Mouse (Mus musculus) lung, postnatal 0 days (tissue): ENCODE data around the gene D6Ertd527e. TPM values are rescaled to one million over a fixed set of nuclear protein-coding genes. Genes with fewer than 3 reads are reported as not detected.

Experiments used
- ATAC-seq: fragments of 200-750 bp; cut with Nextera tagmentation; 2 replicates; pipeline ENCODE4 v1.8.0; 2017; ENCODE audit warnings: moderate library complexity
- DNase-seq: peaks from one replicate; pipeline ENCODE4 v3.0.0-alpha.2; 2016; ENCODE audit warnings: low spot score
- H3K27ac ChIP-seq: fragments of 300-500 bp; sonication (generic); 2 replicates; pipeline ENCODE4 v1.5.1; 2014; ENCODE audit warnings: antibody characterized with exemption, mild to moderate bottlenecking, low read length, mixed read lengths
- H3K27me3 ChIP-seq: fragments of 300-500 bp; sonication (generic); replicated peaks from 2 replicates; pipeline ENCODE4 v1.6.1; 2014; ENCODE audit warnings: low read length, mixed read lengths; ENCODE audit not compliant: insufficient read depth
- H3K36me3 ChIP-seq: fragments of 300-500 bp; sonication (generic); 2 replicates; pipeline ENCODE4 v1.6.1; 2014; ENCODE audit warnings: low read length, mixed read lengths; ENCODE audit not compliant: insufficient read depth
- H3K4me1 ChIP-seq: fragments of 300-500 bp; sonication (generic); 2 replicates; pipeline ENCODE4 v1.6.1; 2014; ENCODE audit warnings: antibody characterized with exemption, low read depth, low read length, mixed read lengths; ENCODE audit not compliant: insufficient read depth
- H3K4me2 ChIP-seq: fragments of 300-500 bp; sonication (generic); replicated peaks from 2 replicates; pipeline ENCODE4 v1.6.1; 2014; ENCODE audit warnings: low read depth, mild to moderate bottlenecking, low read length, moderate library complexity, mixed read lengths
- H3K4me3 ChIP-seq: fragments of 300-500 bp; sonication (generic); 2 replicates; pipeline ENCODE4 v1.5.1; 2014; ENCODE audit warnings: low read depth, low read length
- H3K9ac ChIP-seq: fragments of 300-500 bp; sonication (generic); replicated peaks from 2 replicates; pipeline ENCODE4 v1.6.1; 2014; ENCODE audit warnings: low read depth, mild to moderate bottlenecking
- H3K9me3 ChIP-seq: fragments of 300-500 bp; sonication (generic); 2 replicates; pipeline ENCODE4 v1.6.1; 2016; ENCODE audit warnings: low read length, mixed read lengths
- CTCF ChIP-seq: IDR thresholded peaks from 2 replicates; pipeline ENCODE4 v1.5.1; 2016; ENCODE audit warnings: antibody characterized with exemption, mild to moderate bottlenecking
- EP300 ChIP-seq: IDR thresholded peaks from 2 replicates; pipeline ENCODE4 v1.6.1; 2016; ENCODE audit warnings: antibody characterized with exemption, mild to moderate bottlenecking, control low read depth
- WGBS: fragments of 180-500 bp; shearing (Covaris S2); extraction: QIAGEN DNeasy Blood & Tissue Kit; methylation state at CpG from one replicate; pipeline ENCODE4 v1.1.7; 2014; 5-methylcytosine and 5-hydroxymethylcytosine counted together
- polyA plus RNA-seq: library from polyadenylated mRNA; unstranded; fragments of >200 nt; fragmentation: Nextera tagmentation; extraction: Ambion mirVana; gene quantifications from 2 replicates; pipeline ENCODE4 v1.2.1, GENCODE M21; 2015

Gene D6Ertd527e
- polyA plus RNA-seq, 1 experiment from 2014 or later = 0.30 TPM

DNA sequence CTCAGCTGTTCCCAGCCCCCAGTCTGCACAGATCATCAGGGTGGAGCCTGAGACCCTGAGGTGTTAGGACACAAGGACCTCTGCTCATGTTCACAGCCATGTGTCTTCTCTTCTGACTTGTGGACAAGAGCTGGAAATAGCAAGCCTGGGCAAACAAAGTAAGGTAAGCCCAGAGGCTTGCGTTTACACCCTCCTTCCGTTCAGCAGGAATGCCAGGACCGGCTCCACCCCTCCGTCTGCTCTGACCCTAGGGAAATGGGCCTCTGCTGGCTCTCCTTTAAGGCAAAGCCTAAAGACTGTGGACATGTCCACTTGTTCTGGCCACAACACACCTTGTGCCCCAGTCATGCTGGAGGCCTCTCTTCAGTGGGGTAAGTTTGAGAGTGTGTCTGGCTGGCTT, 15.4 kb downstream of the D6Ertd527e start:
- Histone ChIP-seq H3K9ac (no peak overlapping the region), H3K4me2 (no peak overlapping the region), H3K4me1 (peaks cover 8% of the 10 kb centered on the region; the same call in 1 of the 2 replicates), H3K36me3 (no peaks in the 10 kb centered on the region), H3K4me3 (no peak overlapping the region), H3K27ac (peak overlapping the region; percentile 33; the same call in 1 of the 2 replicates), H3K27me3 (no peaks in the 10 kb centered on the region), H3K9me3 (no peaks in the 10 kb centered on the region)
- no peak for TF ChIP-seq EP300
- TF ChIP-seq CTCF = no peak
- 21% methylated on average over 4 of the region's 4 CpGs for WGBS
- peak; percentile 70 for ATAC-seq
- DNase-seq = peak; percentile 28

DNA sequence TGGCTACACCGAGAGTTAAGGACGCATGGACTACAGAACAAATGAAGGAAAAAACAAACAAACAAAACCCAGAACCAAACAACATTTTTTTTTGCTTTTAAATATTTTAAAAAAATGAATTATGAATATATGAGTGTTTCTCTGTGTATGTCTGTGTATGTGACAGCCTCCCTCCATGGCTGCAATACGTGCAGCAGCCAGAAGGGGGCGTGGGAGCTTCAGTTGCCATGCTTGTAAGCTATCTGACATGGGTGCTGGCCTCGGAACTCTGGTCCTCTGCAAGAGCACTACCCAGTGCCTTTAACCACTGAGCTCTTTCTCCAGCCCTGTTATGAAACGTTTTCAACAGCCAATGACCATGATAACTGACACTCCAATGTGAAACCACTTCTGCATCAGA, 16.1 kb downstream of the D6Ertd527e start:
- no peak overlapping the region for H3K4me2 ChIP-seq
- H3K4me1 ChIP-seq = peaks cover 8% of the 10 kb centered on the region; the same call in 1 of the 2 replicates
- H3K27ac ChIP-seq = no peak overlapping the region
- H3K36me3 ChIP-seq = no peaks in the 10 kb centered on the region
- TF ChIP-seq EP300 (no peak), CTCF (peak; percentile 50)
- WGBS = 84% methylated on average over 6 of the region's 6 CpGs
- no peaks in the 10 kb centered on the region for H3K9me3 ChIP-seq
- no peak overlapping the region for H3K9ac ChIP-seq
- DNase-seq = no peak
- ATAC-seq = no peak
- no peak overlapping the region for H3K4me3 ChIP-seq
- H3K27me3 ChIP-seq = no peaks in the 10 kb centered on the region

- TF ChIP-seq CTCF (no peak), EP300 (0 out of 2 replicates have a peak, but pooled peaks have one; percentile 22)
- Histone ChIP-seq H3K27ac (no peak overlapping the region), H3K9me3 (no peaks in the 10 kb centered on the region), H3K27me3 (no peaks in the 10 kb centered on the region), H3K4me2 (no peak overlapping the region), H3K36me3 (no peaks in the 10 kb centered on the region), H3K9ac (no peak overlapping the region), H3K4me3 (no peak overlapping the region), H3K4me1 (peaks cover 8% of the 10 kb centered on the region; the same call in 1 of the 2 replicates)
- peak; percentile 38 for ATAC-seq
- DNase-seq = peak; percentile 25
- 40% methylated on average over 7 of the region's 7 CpGs for WGBS
Observed at GRCm38 (mm10) chr6:87121961-87122360, 17.4 kb downstream of the D6Ertd527e start.

DNA sequence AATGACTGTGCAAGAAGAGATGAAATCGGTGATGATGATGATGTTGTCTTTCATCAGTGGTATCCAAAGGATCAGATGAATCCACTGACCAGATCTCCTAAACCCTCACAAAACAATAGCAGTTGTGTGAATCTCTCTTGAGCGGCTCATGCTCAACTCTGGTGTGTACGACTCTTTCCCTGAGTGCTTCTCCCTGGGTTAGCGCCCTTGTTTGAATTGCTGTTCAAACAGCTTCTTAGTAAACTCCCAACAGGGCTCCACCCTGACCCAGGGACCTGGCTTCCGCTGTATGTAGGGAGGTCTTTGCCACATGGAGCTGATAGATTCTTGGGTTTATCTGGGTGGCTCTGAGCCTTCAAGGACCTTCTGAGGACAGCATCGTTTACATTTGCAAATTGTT, 18.9 kb downstream of the D6Ertd527e start:
- WGBS = 61% methylated on average over 6 of the region's 6 CpGs
- Histone ChIP-seq H3K27me3 (no peaks in the 10 kb centered on the region), H3K9ac (no peak overlapping the region), H3K4me1 (peaks cover 8% of the 10 kb centered on the region; the same call in 1 of the 2 replicates), H3K27ac (no peak overlapping the region), H3K4me3 (no peak overlapping the region), H3K4me2 (no peak overlapping the region), H3K36me3 (no peaks in the 10 kb centered on the region), H3K9me3 (no peaks in the 10 kb centered on the region)
- DNase-seq (peak; percentile 38), ATAC-seq (no peak)
- TF ChIP-seq EP300 = no peak
- TF ChIP-seq CTCF = no peak

GRCm38 (mm10) chr6:87123973-87124372, 19.4 kb downstream of the D6Ertd527e start:
- peaks cover 8% of the 10 kb centered on the region; the same call in 1 of the 2 replicates for H3K4me1 ChIP-seq
- H3K9me3 ChIP-seq = no peaks in the 10 kb centered on the region
- H3K4me2 ChIP-seq = no peak overlapping the region
- DNase-seq (peak; percentile 11), ATAC-seq (no peak)
- H3K27ac ChIP-seq = no peak overlapping the region
- H3K9ac ChIP-seq = no peak overlapping the region
- no peaks in the 10 kb centered on the region for H3K36me3 ChIP-seq
- TF ChIP-seq EP300 (no peak), CTCF (no peak)
- 75% methylated on average over 4 of the region's 4 CpGs for WGBS
- no peak overlapping the region for H3K4me3 ChIP-seq
- H3K27me3 ChIP-seq = no peaks in the 10 kb centered on the region

DNA sequence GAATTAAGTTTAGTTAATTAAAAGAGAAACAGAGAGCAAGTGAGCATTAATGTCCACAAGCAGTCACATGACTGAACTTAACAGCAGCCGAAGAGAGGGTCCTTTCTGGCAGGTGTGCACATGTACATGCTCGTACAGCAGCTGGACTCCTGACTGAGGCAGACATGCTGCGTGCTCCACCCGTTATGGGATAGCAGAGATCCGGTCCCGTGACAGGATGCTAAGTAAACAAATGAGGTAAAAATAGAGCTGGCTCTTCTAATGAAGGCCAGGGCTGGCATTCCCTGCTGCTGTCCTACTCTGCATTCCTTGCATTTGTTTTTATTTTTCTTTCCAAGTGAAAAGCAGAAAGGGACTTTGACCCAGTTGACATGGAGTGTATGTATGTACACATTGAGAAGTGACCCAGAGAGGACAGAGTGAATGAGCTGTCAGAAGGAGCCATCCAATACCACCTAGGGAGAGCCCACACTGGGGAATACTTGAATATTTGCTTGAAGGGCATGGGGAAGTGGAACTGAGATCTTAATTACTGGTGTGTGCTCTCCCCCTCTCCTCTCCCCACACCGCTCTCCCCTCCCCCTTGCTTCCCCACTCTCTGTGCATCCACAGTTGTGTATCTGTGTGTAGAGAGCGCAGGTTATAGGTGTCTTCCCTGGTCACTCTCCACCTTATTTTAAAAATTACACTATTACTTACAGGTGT, 22.7 kb downstream of the D6Ertd527e start:
- no peak for TF ChIP-seq CTCF
- peak; percentile 69 for TF ChIP-seq EP300
- Histone ChIP-seq H3K4me1 (no peaks in the 10 kb centered on the region), H3K4me3 (no peak overlapping the region), H3K9ac (no peak overlapping the region), H3K36me3 (no peaks in the 10 kb centered on the region), H3K9me3 (no peaks in the 10 kb centered on the region), H3K27me3 (no peaks in the 10 kb centered on the region), H3K4me2 (no peak overlapping the region), H3K27ac (peak overlapping the region; percentile 39)
- DNase-seq = peak; percentile 70
- 30% methylated on average over 8 of the region's 8 CpGs for WGBS
- ATAC-seq = peak; percentile 85
